Mouse (Mus musculus): Measurements from ENCODE around the gene Ceacam2.

DNA sequence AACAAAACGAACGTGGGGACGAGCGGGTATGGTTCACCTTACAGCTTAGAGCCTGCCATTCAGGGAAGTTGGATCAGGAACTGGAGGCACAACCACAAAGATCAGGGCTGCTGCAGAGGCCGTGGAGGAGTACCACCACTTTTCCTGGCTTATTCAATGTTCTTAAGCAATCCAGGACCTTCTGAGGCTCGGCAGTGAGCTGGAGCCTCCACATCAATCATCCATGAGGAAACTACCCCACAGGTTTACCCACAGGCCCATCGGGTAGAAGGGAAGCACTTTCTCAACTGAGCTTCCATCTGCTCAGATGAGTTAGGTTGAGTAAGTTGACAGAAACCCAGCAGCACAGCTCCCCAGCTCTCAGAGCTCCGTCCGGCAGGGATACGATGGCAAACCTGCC, 39.8 kb upstream of the Ceacam2 start:
- no peak for TF ChIP-seq CTCF (IDR thresholded peaks at IDR 0.05; ENCODE audit: insufficient read depth, low read length)
- TF ChIP-seq POLR2A (IDR thresholded peaks at IDR 0.05; ENCODE audit: borderline replicate concordance, extremely low read depth, low read depth, low read length) = no peak

Data from lung, adult 2 months (tissue).